In the genomic region with DNA sequence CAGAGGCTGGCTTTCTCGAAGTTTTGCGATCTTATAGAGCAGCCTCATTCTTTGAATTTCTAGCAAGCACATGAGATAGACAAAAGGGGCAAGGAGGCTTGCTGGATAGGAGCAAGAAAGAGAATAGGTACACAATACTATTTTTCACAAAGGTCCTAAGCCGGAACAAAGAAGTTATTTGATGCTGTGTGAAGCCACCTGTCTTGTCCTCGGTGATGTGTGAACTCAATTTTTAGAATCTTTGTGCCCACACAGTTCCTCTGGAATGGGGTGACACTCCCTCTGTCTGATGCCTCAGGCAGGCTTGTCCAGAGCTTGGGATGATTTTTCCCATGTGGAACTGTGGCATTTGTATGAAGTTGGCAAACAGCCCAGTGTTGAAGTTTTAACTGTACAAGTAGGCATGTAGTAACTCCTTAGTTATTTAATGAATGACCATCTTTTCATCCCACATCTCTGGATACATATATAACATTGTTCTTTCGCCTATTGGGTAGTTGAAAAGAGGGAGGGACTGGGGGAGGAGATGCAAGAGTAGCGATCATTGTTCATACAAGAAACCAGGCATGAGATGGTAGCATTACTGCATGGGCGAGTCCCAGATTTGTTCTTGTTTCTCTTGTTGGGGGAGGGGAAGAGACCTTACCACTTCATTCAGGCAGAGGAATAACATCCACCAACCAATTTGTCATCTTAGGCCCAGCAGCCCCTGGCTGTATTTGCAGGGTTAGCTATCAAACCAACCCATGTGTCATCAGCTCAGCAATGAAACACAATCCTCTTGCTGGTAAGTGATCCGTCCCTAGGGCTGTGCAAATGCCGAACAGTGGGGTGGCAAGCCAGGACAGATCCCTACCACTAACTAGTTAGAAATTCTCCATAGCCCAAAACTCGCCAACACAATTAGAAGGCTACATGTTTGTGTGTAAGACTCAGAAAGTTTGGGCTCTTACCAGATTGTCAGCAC, we compare ENCODE assay signal across 9 mouse cellular contexts.
DNase-seq lines count a peak whose midpoint lies in the region; ATAC-seq and TF ChIP-seq lines count a peak whose summit lies in the region.
"Had no signal": no experiment of that assay in that cellular context is flagged by ENCODE, and none has a peak within 500 bp of the region (broad histone marks: within the 10 kb centered on the region; RNA-seq: fewer than 3 reads in every experiment).

No protein-coding gene starts in this region.

- peak overlapping the region; percentile 84; the same call in 1 of the 2 replicates for H3K27ac ChIP-seq in heart, embryonic 10.5 days
- peak overlapping the region; percentile 89 for H3K27ac ChIP-seq in gastrocnemius, adult 2 months
- no peak overlapping the region for H3K27ac ChIP-seq in liver, embryonic 12.5 days

- H3K27me3 ChIP-seq in heart, embryonic 10.5 days (ENCODE audit: insufficient read depth, poor library complexity, severe bottlenecking), result peaks cover 14% of the 10 kb centered on the region; the same call in 1 of the 2 replicates
- H3K27me3 ChIP-seq in liver, embryonic 12.5 days (replicated peaks), result peaks cover 31% of the 10 kb centered on the region

- peak overlapping the region; percentile 65 for H3K4me3 ChIP-seq in heart, embryonic 10.5 days
- H3K4me3 ChIP-seq in gastrocnemius, adult 2 months, result peak overlapping the region; percentile 81
- H3K4me3 ChIP-seq in liver, embryonic 12.5 days, result peak overlapping the region; percentile 46; the same call in 1 of the 2 replicates
- H3K4me3 ChIP-seq: erythroblast, embryonic 14.5 days had no signal

- no peaks in the 10 kb centered on the region for H3K36me3 ChIP-seq in heart, embryonic 10.5 days
- no peaks in the 10 kb centered on the region for H3K36me3 ChIP-seq in liver, embryonic 12.5 days

- H3K4me1 ChIP-seq in heart, embryonic 10.5 days, result no peaks in the 10 kb centered on the region
- no peaks in the 10 kb centered on the region for H3K4me1 ChIP-seq in liver, embryonic 12.5 days

- 47% methylated on average over 10 of the region's 10 CpGs for WGBS in heart, embryonic 10.5 days
- 58% methylated on average over 10 of the region's 10 CpGs for WGBS in liver, embryonic 12.5 days (ENCODE audit: insufficient replicate concordance)

- no peaks in the 10 kb centered on the region for H3K9me3 ChIP-seq in heart, embryonic 10.5 days
- no peaks in the 10 kb centered on the region for H3K9me3 ChIP-seq in liver, embryonic 12.5 days (replicated peaks)

- no peak for ATAC-seq in liver, embryonic 12.5 days

- DNase-seq in heart, embryonic 10.5 days (ENCODE audit: low spot score), result no peak
- no peak for DNase-seq in heart, postnatal 14 days
- peak; percentile 80 for DNase-seq in Muller cell, postnatal 12 days (ENCODE audit: inconsistent ontology term)
- peak; percentile 75 for DNase-seq in gastrocnemius, adult 2 months
- no peak for DNase-seq in layer of hippocampus, postnatal 10 days (ENCODE audit: low spot score in 2 of 2)
- DNase-seq in spleen, adult 18-20 months, result no peak
- no peak for DNase-seq in yolk sac, embryonic 10.5 days (ENCODE audit: low spot score)

- TF ChIP-seq CTCF in gastrocnemius, adult 2 months (IDR thresholded peaks at IDR 0.05), result no peak

- no peak overlapping the region for H3K9ac ChIP-seq in liver, embryonic 12.5 days

- intact Hi-C loops in heart, postnatal 14 days (cut with DNase I), result loop anchor here (5.0 kb wide), 1 partner anchor 101 kb away; no protein-coding TSS in a partner anchor
- intact Hi-C loops in gastrocnemius, adult 2 months (cut with DNase I), result loop anchor here (5.0 kb wide), 2 partner anchors 84 to 96 kb away; no protein-coding TSS in a partner anchor

- H3K4me2 ChIP-seq in liver, embryonic 12.5 days, result peak overlapping the region; percentile 61

Comparison
In these comparisons a context has a peak if more than half of its experiments do, and no peak if none do; other contexts are left out.
1. DNase-seq: peak in Muller cell, postnatal 12 days (single experiment) and gastrocnemius, adult 2 months (single experiment); none in heart, embryonic 10.5 days (single experiment), heart, postnatal 14 days (0 of 2), layer of hippocampus, postnatal 10 days (0 of 2), spleen, adult 18-20 months (0 of 2) and yolk sac, embryonic 10.5 days (single experiment).
2. Peak in every context shown above with its lines, with median percentiles within 50 percentile points of each other: H3K4me3 ChIP-seq.